Mouse (Mus musculus): ENCODE results near the gene Gm3033.
"Not testable (repeated sequence)": the region's sequence is repeated elsewhere in the genome, so short reads cannot be mapped to it uniquely, and the experiment has no call there.

Gm3033 gene

GRCm38 (mm10) chr14:3845945-3846344, at the start of gene Gm3033:
Gm3033 (plus strand) TSS chr14:3846245.
- DNase-seq (ENCODE audit: low spot score) = not testable (repeated sequence)

DNA sequence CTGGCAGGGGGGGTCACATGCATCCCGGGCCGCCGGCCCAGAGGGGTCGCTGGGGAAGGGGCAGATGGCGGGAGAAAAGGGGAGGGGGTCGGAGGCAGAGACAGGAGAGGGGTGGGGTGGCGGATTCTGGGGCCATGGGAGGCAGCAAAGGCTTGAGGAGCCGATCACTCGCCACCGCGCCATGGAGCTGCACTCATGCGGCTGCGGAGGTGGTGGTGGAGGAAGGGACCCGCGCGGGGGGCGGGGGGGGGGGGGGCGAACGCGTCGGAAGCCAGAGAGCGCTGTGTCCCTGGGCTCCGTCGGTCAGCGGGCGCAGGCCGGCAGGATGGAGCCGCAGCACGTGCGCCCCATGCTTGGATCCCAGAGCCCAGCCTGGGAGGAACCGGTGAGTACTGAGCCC, 36.3 kb upstream of the Gm3033 start, which contains the start of gene Gm3002:
TSS of gene Gm3002 (plus strand) at position 301 of the 400 bp plus-strand sequence.
- not testable (repeated sequence) for DNase-seq (ENCODE audit: low spot score)

DNA sequence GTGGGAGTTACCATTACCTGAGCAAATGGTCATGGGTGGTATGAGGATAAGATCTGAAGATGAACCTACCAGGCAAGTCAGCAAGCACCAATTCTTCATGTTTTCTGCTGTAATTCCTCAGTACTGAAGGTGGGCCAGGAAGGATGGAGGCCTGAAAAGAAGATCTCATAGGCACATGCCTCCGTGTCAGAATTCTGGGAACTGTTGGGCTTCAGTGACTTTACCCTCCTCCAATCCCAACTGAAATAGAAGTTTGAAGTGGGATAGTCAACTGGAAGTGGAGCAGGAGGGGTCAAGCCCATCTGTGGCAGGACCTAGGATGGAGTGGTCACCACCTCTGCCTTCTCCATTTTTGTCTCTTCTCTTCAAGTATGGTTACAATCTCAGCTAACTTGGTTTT, 37.8 kb downstream of the Gm3033 start, which contains the start of gene Gm2916:
TSS of gene Gm2916 (plus strand) at position 301 of the 400 bp plus-strand sequence.
- not testable (repeated sequence) for DNase-seq (ENCODE audit: low spot score)
